Mouse (Mus musculus): ENCODE measurements around the gene Hsd17b3.

The Hsd17b3 gene

GRCm38 (mm10) chr13:64018586-64019141, 70.4 kb downstream of the Hsd17b3 start:
- DNase-seq, result no peak

- DNase-seq, result no peak
Measured at GRCm38 (mm10) chr13:64016048-64016447, 73.0 kb downstream of the Hsd17b3 start.

GRCm38 (mm10) chr13:64011157-64011556, 77.9 kb downstream of the Hsd17b3 start:
- DNase-seq, result no peak
